Comparison of ENCODE assay signal across 10 mouse cellular contexts in the genomic region with DNA sequence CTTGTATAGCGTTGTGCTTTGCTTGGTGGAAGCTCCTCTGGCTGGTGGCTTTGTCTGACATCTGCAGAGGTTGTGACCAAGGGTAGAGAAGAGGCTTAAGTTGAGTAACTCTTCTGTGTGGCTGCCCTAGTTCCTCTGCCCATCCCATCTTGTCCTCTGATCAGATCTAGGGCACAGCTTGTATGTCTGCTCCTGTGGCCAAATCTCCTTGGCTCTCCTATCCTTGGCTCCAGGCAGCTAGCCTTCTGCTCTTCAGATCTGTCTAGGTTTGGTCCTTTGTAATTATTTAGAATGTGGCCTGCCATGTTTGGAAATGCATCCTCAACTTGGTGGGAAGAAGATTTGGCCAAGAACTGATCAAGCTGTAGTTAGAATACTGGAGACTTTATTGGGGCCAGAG.
DNase-seq lines count a peak whose midpoint lies in the region.
"Had no signal": no experiment of that assay in that cellular context is flagged by ENCODE, and none has a peak within 500 bp of the region (broad histone marks: within the 10 kb centered on the region; RNA-seq: fewer than 3 reads in every experiment).

No protein-coding gene starts in this region.

- DNase-seq in cerebellum, adult 11-12 months, result peak; percentile 12
- DNase-seq in cerebellum, adult 8-10 months, result no peak
- peak; percentile 19 for DNase-seq in cerebellum, adult 9-11 months
- no peak for DNase-seq in cerebellum, postnatal 4 days (ENCODE audit: low spot score in 2 of 2)
- peak; percentile 64 for DNase-seq in brain, adult 2 months (ENCODE audit: low read depth, low spot score)
- DNase-seq in layer of hippocampus, adult 8-10 months (ENCODE audit: low spot score in 2 of 2), result no peak
- DNase-seq: adrenal gland, adult 2 months; adrenal gland, postnatal 10 days; adrenal gland, postnatal 25 days; forebrain, postnatal 0 days had no signal

Comparison
In these comparisons a context has a peak if more than half of its experiments do, and no peak if none do; other contexts are left out.
1. DNase-seq: peak in cerebellum, adult 11-12 months (single experiment), cerebellum, adult 9-11 months (single experiment) and brain, adult 2 months (single experiment); none in cerebellum, adult 8-10 months (single experiment), cerebellum, postnatal 4 days (0 of 2) and layer of hippocampus, adult 8-10 months (0 of 2).